Mouse (Mus musculus) colon, adult 2 months (tissue): ENCODE data around the gene Podnl1. TPM values are rescaled to one million over a fixed set of nuclear protein-coding genes. Genes with fewer than 3 reads are reported as not detected.

Source experiments
- polyA plus RNA-seq: library from polyadenylated mRNA; depleted of rRNA; stranded (reverse); fragments of >200 nt; gene quantifications from 2 replicates; pipeline ENCODE4 v1.2.3, GENCODE M21; 2012; rRNA removed

Gene Podnl1
- polyA plus RNA-seq = 2.7 and 3.7 TPM in 2 replicates

DNA sequence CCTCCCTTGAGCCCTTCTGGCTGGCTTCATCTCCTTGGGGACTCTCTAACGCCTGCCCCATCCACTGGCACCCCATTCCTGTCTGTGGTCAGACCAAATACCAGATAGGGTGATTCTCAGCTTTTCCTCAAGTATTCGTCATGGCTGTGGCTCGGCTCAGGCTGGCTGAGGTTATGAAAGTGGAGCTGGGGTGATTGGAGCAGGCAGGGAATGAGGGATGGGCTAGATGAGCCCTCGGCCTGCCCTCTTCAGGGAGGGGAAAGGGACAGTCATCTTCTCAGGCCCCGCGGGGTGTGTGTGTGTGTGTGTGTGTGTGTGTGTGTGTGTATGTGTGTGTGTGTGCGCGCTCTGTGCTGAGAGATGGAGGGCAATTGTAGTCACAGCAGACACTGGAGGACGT lies at the start of gene Podnl1:
Podnl1 (plus strand) TSS at position 334 of the 400 bp plus-strand sequence.

DNA sequence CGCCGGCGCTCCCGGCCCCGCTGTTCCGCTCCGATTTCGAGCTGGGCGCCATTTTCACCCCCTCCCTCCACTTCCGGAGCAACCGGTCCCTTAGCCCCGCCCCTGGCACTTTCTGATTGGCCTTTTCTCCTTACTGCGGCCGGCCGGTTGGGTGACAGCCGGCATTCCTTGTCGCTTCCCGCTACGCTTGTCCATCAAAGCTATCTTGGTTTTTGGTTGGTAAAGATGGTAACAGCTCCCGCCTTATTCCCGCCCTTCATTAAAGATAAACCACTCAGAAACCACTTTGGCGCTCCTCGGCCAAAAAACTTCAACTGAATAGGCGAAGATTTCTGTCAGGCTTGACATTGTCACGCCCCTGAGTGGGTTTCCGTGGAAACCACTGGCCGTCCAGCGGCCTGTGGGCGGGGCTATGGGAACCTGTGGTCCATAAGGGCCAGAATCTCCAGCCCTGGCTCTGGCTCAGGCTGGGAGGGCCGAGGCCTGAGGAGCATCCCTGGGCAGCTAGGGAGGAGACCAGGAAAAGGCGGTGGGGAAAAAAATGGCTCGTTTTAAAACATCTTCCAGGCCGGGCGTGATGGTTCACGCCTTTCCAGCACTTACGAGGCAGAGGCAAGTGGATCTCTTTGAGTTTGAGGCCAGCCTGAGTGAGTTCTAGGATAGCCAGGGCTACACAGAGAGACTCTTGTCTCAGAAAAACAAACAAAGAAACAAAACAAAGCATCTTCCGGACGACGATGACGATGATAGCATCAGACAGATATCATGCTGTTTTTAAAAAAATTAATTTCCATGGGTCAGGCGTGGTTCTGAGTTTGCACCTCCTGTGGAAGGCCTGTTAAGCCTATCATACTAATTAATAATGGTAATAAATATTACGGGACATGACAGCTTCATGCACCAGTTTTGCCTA lies 20.8 kb upstream of the Podnl1 start, which contains the start of gene Dcaf15:
Dcaf15 (minus strand) TSS at position 72 of the 913 bp plus-strand sequence.

GRCm38 (mm10) chr8:84147769-84148530 lies 22.2 kb downstream of the Podnl1 start, which contains the start of the genes Cc2d1a and 4930432K21Rik:
Gene Cc2d1a (minus strand): TSS chr8:84147936.
Gene 4930432K21Rik (plus strand): TSS chr8:84148025.

Other genes with a start within 250 kb of the Podnl1 start
- gene Adgrl1, start 225.9 kb upstream of the Podnl1 start, polyA plus RNA-seq = 37.4 and 40.7 TPM in 2 replicates
- gene Gm10644, start 170.8 kb upstream of the Podnl1 start, polyA plus RNA-seq = 0.50 and 0.92 TPM in 2 replicates
- gene Asf1b, start 170.5 kb upstream of the Podnl1 start, polyA plus RNA-seq = 23.6 and 30.4 TPM in 2 replicates
- gene Prkaca, start 153.0 kb upstream of the Podnl1 start, polyA plus RNA-seq = 58.4 and 58.7 TPM in 2 replicates
- 40.8 and 46.4 TPM in 2 replicates for gene Samd1, start 128.3 kb upstream of the Podnl1 start, polyA plus RNA-seq
- gene 1700067K01Rik, start 124.5 kb upstream of the Podnl1 start, polyA plus RNA-seq = 0.08 and 0.22 TPM in 2 replicates
- 19.5 and 23.1 TPM in 2 replicates for gene 2210011C24Rik, start 113.8 kb upstream of the Podnl1 start, polyA plus RNA-seq
- gene Palm3, start 104.5 kb upstream of the Podnl1 start, polyA plus RNA-seq = 0.09 TPM in 1 of 2 replicates, not detected in the other
- gene Il27ra, start 83.4 kb upstream of the Podnl1 start, polyA plus RNA-seq = 2.8 and 3.3 TPM in 2 replicates
- gene Rln3, start 81.0 kb upstream of the Podnl1 start, polyA plus RNA-seq = 0.50 TPM in 1 of 2 replicates, not detected in the other
- gene Gm10643, start 60.9 kb upstream of the Podnl1 start, polyA plus RNA-seq = 0.44 and 0.49 TPM in 2 replicates
- 36.9 and 44.9 TPM in 2 replicates for gene Rfx1, start 59.2 kb upstream of the Podnl1 start, polyA plus RNA-seq
- 69.0 and 79.6 TPM in 2 replicates for gene Dcaf15, start 21.2 kb upstream of the Podnl1 start, polyA plus RNA-seq
- 52.7 and 53.1 TPM in 2 replicates for gene Cc2d1a, start 21.9 kb downstream of the Podnl1 start, polyA plus RNA-seq
- gene 4930432K21Rik, start 22.0 kb downstream of the Podnl1 start, polyA plus RNA-seq = 0.84 and 0.97 TPM in 2 replicates
- 0.19 and 0.41 TPM in 2 replicates for gene Nanos3, start 59.2 kb downstream of the Podnl1 start, polyA plus RNA-seq
- gene Zswim4, start 111.1 kb downstream of the Podnl1 start, polyA plus RNA-seq = 18.7 and 20.1 TPM in 2 replicates
- 94.9 and 130 TPM in 2 replicates for gene D8Ertd738e, start 123.7 kb downstream of the Podnl1 start, polyA plus RNA-seq
- 72.4 and 103 TPM in 2 replicates for gene Mri1, start 131.3 kb downstream of the Podnl1 start, polyA plus RNA-seq
- 22.7 and 47.4 TPM in 2 replicates for gene Ccdc130, start 144.4 kb downstream of the Podnl1 start, polyA plus RNA-seq